Mouse (Mus musculus) induced T-regulatory cell, adult 2 months (primary cell): ENCODE data around the gene Meox1.

Source experiments
- DNase-seq: peaks from one replicate; pipeline ENCODE4 v3.0.0-alpha.2; 2012; ENCODE audit warnings: low read depth

Meox1 gene

GRCm38 (mm10) chr11:101894204-101894603 lies at the start of gene Meox1:
Gene Meox1 (minus strand): TSS chr11:101894374.
- no peak for DNase-seq

- no peak for DNase-seq
Measured at GRCm38 (mm10) chr11:101943055-101943454, 48.9 kb upstream of the Meox1 start.

- no peak for DNase-seq
Measured at GRCm38 (mm10) chr11:101937108-101937507, 42.9 kb upstream of the Meox1 start.

DNA sequence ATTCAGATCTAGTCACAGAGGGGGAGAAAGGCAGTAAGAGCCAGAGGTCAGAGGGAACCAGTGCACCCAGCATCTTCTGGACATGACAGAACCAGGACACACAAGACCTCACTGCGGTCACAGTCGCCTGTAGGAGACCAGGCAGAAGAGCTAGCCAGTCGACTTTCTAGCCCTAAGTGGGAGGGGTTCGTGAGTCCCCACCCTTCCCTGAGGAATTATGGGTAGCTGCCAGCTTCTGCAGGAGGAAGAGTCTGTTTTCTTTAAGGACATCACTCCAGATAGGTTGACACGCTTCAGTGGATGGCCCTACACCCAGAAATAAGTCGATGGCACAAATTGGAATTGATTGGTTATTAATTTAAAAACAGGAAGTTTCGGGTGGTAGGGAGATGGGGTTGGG lies 42.2 kb upstream of the Meox1 start:
- no peak for DNase-seq

DNA sequence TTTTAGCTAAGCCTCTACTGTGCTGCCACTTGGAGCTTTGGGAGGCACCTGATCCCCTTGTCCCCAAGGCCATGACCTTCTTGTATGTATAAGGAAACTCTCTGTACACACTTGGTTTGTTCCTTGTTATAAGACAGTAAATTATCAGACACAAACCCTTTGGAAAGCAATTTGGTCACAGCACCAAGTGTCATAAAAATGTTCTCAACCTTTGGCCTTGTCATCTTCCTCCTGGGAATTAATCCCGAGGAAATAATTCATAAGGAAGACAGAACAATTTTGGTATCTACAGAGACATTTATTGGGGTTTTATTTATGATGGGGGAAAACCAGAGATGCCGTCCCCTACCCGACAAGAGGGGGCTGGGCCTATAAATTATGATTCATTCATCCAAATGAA lies 41.6 kb upstream of the Meox1 start:
- no peak for DNase-seq

DNA sequence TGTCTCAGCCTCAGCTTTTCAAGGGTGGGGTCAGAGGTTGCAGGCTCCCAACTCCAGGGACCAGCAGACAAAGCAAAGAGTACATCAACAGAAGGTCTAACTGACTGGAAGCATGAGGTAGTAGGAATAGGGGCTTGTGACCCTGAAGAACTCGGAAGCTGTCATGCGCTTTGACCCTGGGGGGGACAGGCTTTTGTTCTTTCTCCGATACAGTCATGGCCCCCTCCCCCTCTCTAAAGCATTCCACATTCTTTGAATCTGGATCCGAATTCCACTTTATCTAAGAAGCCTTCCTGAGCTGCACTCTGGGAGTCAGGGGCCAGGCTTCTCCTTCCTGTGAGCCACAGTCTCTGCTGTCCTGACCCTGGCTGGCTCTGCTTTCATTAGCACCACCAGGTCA lies 37.8 kb upstream of the Meox1 start:
- no peak for DNase-seq

- DNase-seq, result peak; percentile 33
Measured at GRCm38 (mm10) chr11:101928030-101928762, 34.0 kb upstream of the Meox1 start.

DNA sequence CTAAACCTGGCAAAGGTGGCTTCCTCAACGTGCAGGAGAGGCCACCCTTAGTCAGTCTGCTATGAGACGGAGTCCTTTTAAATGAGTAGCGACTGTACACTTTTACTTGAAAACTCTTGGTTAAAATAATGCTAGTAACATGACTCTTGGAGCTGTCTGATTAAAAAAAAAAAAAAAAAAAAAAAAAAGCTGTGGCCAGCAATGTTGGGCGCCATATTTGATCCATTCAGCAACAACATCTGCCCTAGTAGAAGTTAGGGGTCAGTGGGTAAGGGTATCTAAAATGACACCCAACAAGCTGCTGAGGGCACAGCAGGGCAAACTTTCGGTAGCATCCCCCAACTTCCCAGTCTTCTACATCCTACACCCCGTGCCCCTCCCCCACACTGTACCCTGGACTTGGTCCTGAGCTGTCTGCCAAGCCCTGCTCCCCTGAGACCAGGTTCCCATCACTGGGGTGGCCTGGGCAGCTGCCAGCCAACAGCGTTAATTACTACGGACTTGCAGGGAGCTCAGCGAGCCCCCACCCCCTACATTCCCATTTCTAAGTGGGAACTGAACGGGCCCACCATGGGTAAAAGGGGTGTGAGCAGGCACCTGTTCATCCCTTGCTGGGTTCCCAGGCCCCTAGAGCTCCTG lies 32.9 kb upstream of the Meox1 start:
- no peak for DNase-seq

GRCm38 (mm10) chr11:101925636-101926035 lies 31.5 kb upstream of the Meox1 start:
- no peak for DNase-seq

- no peak for DNase-seq
Measured at GRCm38 (mm10) chr11:101924441-101924976, 30.3 kb upstream of the Meox1 start.

- no peak for DNase-seq
Measured at GRCm38 (mm10) chr11:101923988-101924387, 29.8 kb upstream of the Meox1 start.

DNA sequence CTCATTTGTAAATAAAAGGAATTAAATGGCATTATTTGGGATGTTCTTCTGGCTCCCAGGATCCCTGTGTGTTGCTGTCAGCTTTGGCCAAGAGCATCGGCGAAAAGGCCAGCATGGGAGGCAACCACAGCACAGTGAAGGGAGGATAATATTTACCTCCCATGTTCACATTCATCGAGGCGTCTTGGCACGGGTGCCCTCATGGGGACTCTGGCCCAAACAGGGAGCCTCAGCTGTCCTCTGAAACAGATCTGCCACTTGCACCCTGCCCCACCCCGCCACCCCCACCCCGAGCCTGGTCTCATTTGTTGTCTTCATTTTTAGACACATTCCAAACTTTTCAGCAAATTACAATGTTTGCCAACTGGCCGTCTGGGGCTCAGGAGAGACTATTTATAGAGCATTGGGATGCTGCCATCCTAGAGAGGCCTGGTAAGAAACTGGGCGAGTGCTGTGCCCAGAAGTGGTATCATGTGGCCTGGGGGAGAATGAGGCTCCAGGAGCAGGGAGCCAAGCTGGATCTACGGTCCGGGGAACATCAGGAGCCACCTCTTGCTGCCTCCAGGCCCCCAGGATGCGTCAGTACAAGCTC lies 27.3 kb upstream of the Meox1 start:
- no peak for DNase-seq

DNA sequence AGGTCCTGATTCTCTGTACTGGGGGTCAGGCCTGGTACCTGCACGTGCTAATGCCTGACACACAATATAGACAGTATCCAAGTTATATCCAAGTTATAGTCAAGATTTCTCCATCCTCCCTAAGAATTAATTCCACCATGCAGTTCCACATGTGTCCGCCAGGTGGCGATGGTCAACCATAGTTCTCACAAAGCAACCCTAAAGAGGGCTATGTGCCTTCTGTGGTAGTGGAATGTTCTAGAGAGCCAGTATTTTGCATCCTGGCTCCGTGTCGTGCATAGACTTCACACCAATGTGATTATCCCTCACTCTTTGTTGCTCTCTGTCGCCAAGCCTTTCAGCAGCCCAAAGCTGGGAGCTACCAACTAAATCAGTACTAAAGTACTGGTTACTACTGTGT lies 25.5 kb upstream of the Meox1 start:
- DNase-seq, result peak; percentile 83

GRCm38 (mm10) chr11:101918609-101919008 lies 24.4 kb upstream of the Meox1 start:
- DNase-seq, result no peak

DNA sequence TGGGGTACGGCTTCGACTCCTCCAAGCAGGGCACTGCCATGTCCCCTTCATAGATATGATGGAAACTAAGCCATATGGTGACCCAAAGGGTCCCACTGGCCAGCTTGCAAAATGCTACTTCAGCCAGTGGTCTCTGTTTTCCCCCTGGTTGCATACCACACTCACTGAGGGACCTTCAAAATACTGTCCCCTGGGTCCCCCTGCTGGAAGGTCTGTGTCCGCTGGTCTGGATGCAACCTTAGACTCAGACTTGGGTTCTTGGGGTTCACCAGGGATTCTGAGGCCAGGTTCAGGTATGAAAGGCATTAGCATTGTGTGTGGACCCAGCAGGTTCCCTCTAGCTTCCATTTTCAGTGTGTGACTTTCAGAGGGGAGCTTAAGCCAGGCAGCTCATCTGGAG lies 22.6 kb upstream of the Meox1 start:
- no peak for DNase-seq

DNA sequence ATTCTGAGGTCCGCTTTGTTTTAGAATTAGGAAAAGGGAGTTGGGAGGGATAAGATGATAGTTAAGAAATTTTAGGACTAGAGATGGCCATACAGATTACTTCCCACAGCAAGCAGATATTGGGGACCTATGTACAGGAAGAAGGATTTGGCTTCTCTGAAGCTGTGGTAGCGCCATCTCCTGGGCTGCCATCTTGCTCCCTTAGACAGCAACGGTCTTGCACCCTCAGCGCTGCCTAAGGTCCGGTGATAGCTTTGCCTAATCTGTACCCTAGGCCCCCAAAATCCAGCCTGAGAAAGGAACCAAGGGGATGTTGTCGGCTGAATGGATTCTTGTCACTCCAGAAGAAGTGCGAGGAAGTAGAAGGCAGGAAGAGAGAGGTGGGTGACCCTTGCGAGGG lies 19.4 kb upstream of the Meox1 start:
- no peak for DNase-seq

- DNase-seq, result peak; percentile 78
Measured at GRCm38 (mm10) chr11:101911855-101912579, 17.8 kb upstream of the Meox1 start.

- peak; percentile 82 for DNase-seq
Measured at GRCm38 (mm10) chr11:101910230-101910946, 16.2 kb upstream of the Meox1 start.

- no peak for DNase-seq
Measured at GRCm38 (mm10) chr11:101908777-101909176, 14.6 kb upstream of the Meox1 start.

DNA sequence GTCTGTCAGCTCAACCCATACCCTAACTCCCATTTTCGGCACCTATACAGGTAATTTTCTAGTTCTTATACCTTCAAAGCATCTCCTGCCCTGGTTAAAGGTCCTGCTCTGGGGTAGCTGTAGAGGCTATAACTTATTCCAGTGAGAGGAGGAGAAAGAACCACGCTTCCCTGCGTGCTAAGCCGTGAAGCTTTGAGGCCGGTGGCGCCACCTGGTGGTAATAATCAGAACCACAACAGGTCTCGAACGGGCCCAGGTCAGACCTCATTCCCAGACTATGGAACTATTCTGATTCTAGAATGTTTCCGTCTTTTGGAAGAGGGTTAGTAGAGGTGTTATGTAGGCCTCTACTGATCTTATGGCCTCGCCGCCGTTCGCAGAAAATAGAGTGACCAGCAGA lies 10.9 kb upstream of the Meox1 start:
- DNase-seq, result peak; percentile 70

DNA sequence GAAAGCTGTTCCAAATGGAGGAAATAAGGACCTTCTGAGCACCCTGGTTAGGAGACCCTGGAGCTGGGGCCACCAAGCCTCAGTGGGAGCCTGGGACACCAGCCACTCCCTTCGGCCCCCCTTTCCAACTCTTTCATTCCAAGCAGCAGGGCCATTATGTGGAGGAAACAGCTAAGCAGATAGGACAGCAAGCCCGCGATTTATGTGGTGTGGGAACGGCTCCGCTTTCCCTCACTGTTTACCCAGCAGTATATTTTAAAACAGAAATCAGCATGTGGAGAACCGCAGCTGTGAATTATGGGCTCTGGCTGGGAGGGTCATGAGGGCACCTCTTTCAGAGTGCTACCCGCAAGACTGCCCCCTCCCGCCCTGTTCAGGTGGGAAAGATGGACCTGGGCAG lies 7.1 kb upstream of the Meox1 start:
- DNase-seq, result no peak

DNA sequence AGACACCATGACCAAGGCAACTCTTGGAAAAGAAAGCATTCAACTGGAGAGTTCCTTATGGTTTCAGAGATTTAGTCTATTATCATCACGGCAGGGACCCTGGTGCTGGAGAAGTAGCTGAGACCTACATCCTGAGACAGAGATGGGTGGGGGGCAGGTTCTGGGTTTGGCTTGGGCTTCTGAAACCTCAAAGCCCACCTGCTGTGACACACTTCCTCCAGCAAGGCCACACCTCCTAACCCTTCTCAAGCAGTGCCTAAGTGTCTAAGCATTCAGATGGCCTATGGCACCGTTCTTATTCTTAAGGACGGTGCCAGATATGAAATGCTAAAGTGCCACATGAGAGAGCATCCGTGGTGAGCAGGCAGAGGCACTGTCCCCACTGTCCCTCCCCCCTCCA lies 4.2 kb upstream of the Meox1 start:
- DNase-seq, result no peak
